Mouse (Mus musculus): ENCODE measurements around the gene Ppp6r3. TPM values are rescaled to one million over a fixed set of nuclear protein-coding genes. Genes with fewer than 3 reads are reported as not detected.

The Ppp6r3 gene
- total and polyA plus RNA-seq, 2 experiments from 2014 or later = 32.4 to 58.8 TPM

GRCm38 (mm10) chr19:3548311-3548710 lies 27.2 kb downstream of the Ppp6r3 start:
- H3K27me3 ChIP-seq (ENCODE audit: control insufficient read depth, insufficient read depth, low read length) = no peaks in the 10 kb centered on the region
- peaks cover 22% of the 10 kb centered on the region for H3K4me1 ChIP-seq (ENCODE audit: control insufficient read depth, insufficient read depth)
- H3K4me2 ChIP-seq (ENCODE audit: low read depth, low read length) = no peak overlapping the region
- ATAC-seq (ENCODE audit: insufficient read depth, low read depth) (no peak), DNase-seq (ENCODE audit: low spot score) (no peak)
- H3K36me3 ChIP-seq (replicated peaks; ENCODE audit: control insufficient read depth, insufficient read depth, low read length) = peaks cover 5% of the 10 kb centered on the region; the same call in 1 of the 2 replicates
- H3K9me3 ChIP-seq (replicated peaks; ENCODE audit: control insufficient read depth, low read length) = no peaks in the 10 kb centered on the region
- WGBS = 97% methylated on average over 1 of the region's 1 CpGs
- no peak overlapping the region for H3K4me3 ChIP-seq (ENCODE audit: low read depth, low read length)
- H3K27ac ChIP-seq (ENCODE audit: low read depth) = no peak overlapping the region
- no peak overlapping the region for H3K9ac ChIP-seq (replicated peaks; ENCODE audit: low read depth, low read length)
- TF ChIP-seq EP300 (IDR thresholded peaks at IDR 0.05; ENCODE audit: low read depth) (no peak), CTCF (IDR thresholded peaks at IDR 0.05; ENCODE audit: low read depth) (no peak)

GRCm38 (mm10) chr19:3544995-3545394 lies 30.6 kb downstream of the Ppp6r3 start:
- H3K27ac ChIP-seq (ENCODE audit: low read depth) = no peak overlapping the region
- H3K4me3 ChIP-seq (ENCODE audit: low read depth, low read length) = no peak overlapping the region
- no peak overlapping the region for H3K9ac ChIP-seq (replicated peaks; ENCODE audit: low read depth, low read length)
- no peaks in the 10 kb centered on the region for H3K9me3 ChIP-seq (replicated peaks; ENCODE audit: control insufficient read depth, low read length)
- peaks cover 15% of the 10 kb centered on the region for H3K36me3 ChIP-seq (replicated peaks; ENCODE audit: control insufficient read depth, insufficient read depth, low read length)
- WGBS = 88% methylated on average over 2 of the region's 2 CpGs
- no peaks in the 10 kb centered on the region for H3K27me3 ChIP-seq (ENCODE audit: control insufficient read depth, insufficient read depth, low read length)
- H3K4me2 ChIP-seq (ENCODE audit: low read depth, low read length) = no peak overlapping the region
- no peak for DNase-seq (ENCODE audit: low spot score)
- ATAC-seq (ENCODE audit: insufficient read depth, low read depth) = no peak
- peaks cover 14% of the 10 kb centered on the region for H3K4me1 ChIP-seq (ENCODE audit: control insufficient read depth, insufficient read depth)
- no peak for TF ChIP-seq CTCF (IDR thresholded peaks at IDR 0.05; ENCODE audit: low read depth)
- TF ChIP-seq EP300 (IDR thresholded peaks at IDR 0.05; ENCODE audit: low read depth) = no peak

DNA sequence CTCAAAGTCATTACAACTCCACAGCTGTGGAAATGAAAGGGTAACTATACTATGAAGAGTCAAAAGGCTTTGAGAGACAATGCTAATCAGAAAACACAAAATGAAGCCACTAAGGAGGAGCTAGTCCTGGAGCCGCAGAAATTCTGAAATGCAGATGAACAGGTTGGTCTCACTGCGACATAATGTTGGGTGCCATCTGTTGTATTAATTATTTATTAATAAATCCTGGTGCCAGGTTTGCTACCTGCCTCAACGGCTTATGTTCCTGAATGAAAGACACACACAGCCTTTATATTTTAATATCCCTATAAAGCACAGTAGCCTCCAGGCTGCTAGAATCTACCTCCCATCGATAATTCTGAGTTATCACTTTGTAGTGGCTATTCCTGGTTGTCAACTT lies 33.0 kb downstream of the Ppp6r3 start:
- no peaks in the 10 kb centered on the region for H3K27me3 ChIP-seq (ENCODE audit: control insufficient read depth, insufficient read depth, low read length)
- no peak overlapping the region for H3K4me3 ChIP-seq (ENCODE audit: low read depth, low read length)
- ATAC-seq (ENCODE audit: insufficient read depth, low read depth) = no peak
- H3K9me3 ChIP-seq (replicated peaks; ENCODE audit: control insufficient read depth, low read length) = no peaks in the 10 kb centered on the region
- H3K27ac ChIP-seq (ENCODE audit: low read depth) = no peak overlapping the region
- DNase-seq (ENCODE audit: low spot score) = no peak
- no peak for TF ChIP-seq EP300 (IDR thresholded peaks at IDR 0.05; ENCODE audit: low read depth)
- TF ChIP-seq CTCF (IDR thresholded peaks at IDR 0.05; ENCODE audit: low read depth) = no peak
- no peak overlapping the region for H3K4me2 ChIP-seq (ENCODE audit: low read depth, low read length)
- peaks cover 14% of the 10 kb centered on the region for H3K4me1 ChIP-seq (ENCODE audit: control insufficient read depth, insufficient read depth)
- peaks cover 15% of the 10 kb centered on the region for H3K36me3 ChIP-seq (replicated peaks; ENCODE audit: control insufficient read depth, insufficient read depth, low read length)
- no peak overlapping the region for H3K9ac ChIP-seq (replicated peaks; ENCODE audit: low read depth, low read length)
- WGBS = 87% methylated on average over 4 of the region's 4 CpGs

GRCm38 (mm10) chr19:3540997-3541396 lies 34.6 kb downstream of the Ppp6r3 start:
- no peak overlapping the region for H3K4me3 ChIP-seq (ENCODE audit: low read depth, low read length)
- no peak for DNase-seq (ENCODE audit: low spot score)
- 93% methylated on average over 5 of the region's 5 CpGs for WGBS
- no peaks in the 10 kb centered on the region for H3K9me3 ChIP-seq (replicated peaks; ENCODE audit: control insufficient read depth, low read length)
- no peak for ATAC-seq (ENCODE audit: insufficient read depth, low read depth)
- peaks cover 5% of the 10 kb centered on the region for H3K4me1 ChIP-seq (ENCODE audit: control insufficient read depth, insufficient read depth)
- H3K4me2 ChIP-seq (ENCODE audit: low read depth, low read length) = no peak overlapping the region
- TF ChIP-seq EP300 (IDR thresholded peaks at IDR 0.05; ENCODE audit: low read depth) = no peak
- no peak for TF ChIP-seq CTCF (IDR thresholded peaks at IDR 0.05; ENCODE audit: low read depth)
- H3K36me3 ChIP-seq (replicated peaks; ENCODE audit: control insufficient read depth, insufficient read depth, low read length) = peaks cover 15% of the 10 kb centered on the region
- no peak overlapping the region for H3K9ac ChIP-seq (replicated peaks; ENCODE audit: low read depth, low read length)
- no peak overlapping the region for H3K27ac ChIP-seq (ENCODE audit: low read depth)
- no peaks in the 10 kb centered on the region for H3K27me3 ChIP-seq (ENCODE audit: control insufficient read depth, insufficient read depth, low read length)

- H3K9me3 ChIP-seq (replicated peaks; ENCODE audit: control insufficient read depth, low read length) = no peaks in the 10 kb centered on the region
- no peak overlapping the region for H3K9ac ChIP-seq (replicated peaks; ENCODE audit: low read depth, low read length)
- H3K4me2 ChIP-seq (ENCODE audit: low read depth, low read length) = no peak overlapping the region
- H3K4me1 ChIP-seq (ENCODE audit: control insufficient read depth, insufficient read depth) = peaks cover 2% of the 10 kb centered on the region; the same call in 1 of the 2 replicates
- peaks cover 15% of the 10 kb centered on the region for H3K36me3 ChIP-seq (replicated peaks; ENCODE audit: control insufficient read depth, insufficient read depth, low read length)
- H3K4me3 ChIP-seq (ENCODE audit: low read depth, low read length) = no peak overlapping the region
- WGBS = 88% methylated on average over 2 of the region's 2 CpGs
- TF ChIP-seq CTCF (IDR thresholded peaks at IDR 0.05; ENCODE audit: low read depth) (no peak), EP300 (IDR thresholded peaks at IDR 0.05; ENCODE audit: low read depth) (no peak)
- no peaks in the 10 kb centered on the region for H3K27me3 ChIP-seq (ENCODE audit: control insufficient read depth, insufficient read depth, low read length)
- DNase-seq (ENCODE audit: low spot score) = no peak
- no peak for ATAC-seq (ENCODE audit: insufficient read depth, low read depth)
- no peak overlapping the region for H3K27ac ChIP-seq (ENCODE audit: low read depth)
Measured at GRCm38 (mm10) chr19:3540254-3540653, 35.3 kb downstream of the Ppp6r3 start.

DNA sequence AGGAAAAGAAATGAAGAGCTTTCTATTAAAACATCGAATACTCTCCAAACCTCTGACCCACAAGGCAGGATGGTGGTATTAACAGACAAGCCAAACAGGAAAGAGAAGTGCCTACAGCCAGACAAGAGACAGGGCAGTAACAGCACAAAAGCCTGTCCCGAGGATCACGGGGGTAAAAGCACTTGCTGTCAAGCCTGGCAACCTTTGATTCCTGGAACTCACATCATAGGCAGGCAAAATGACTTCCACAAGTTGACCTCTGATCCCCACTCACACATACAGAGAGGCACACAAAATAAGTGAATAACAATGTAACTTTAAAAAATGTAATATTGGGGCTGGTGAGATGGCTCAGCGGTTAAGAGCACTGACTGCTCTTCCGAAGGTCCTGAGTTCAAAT lies 36.1 kb downstream of the Ppp6r3 start:
- no peaks in the 10 kb centered on the region for H3K9me3 ChIP-seq (replicated peaks; ENCODE audit: control insufficient read depth, low read length)
- no peak overlapping the region for H3K4me2 ChIP-seq (ENCODE audit: low read depth, low read length)
- H3K36me3 ChIP-seq (replicated peaks; ENCODE audit: control insufficient read depth, insufficient read depth, low read length) = peaks cover 15% of the 10 kb centered on the region
- no peak for TF ChIP-seq CTCF (IDR thresholded peaks at IDR 0.05; ENCODE audit: low read depth)
- peaks cover 9% of the 10 kb centered on the region for H3K4me1 ChIP-seq (ENCODE audit: control insufficient read depth, insufficient read depth)
- no peaks in the 10 kb centered on the region for H3K27me3 ChIP-seq (ENCODE audit: control insufficient read depth, insufficient read depth, low read length)
- 88% methylated on average over 5 of the region's 5 CpGs for WGBS
- no peak for ATAC-seq (ENCODE audit: insufficient read depth, low read depth)
- DNase-seq (ENCODE audit: low spot score) = no peak
- no peak overlapping the region for H3K27ac ChIP-seq (ENCODE audit: low read depth)
- no peak overlapping the region for H3K9ac ChIP-seq (replicated peaks; ENCODE audit: low read depth, low read length)
- no peak overlapping the region for H3K4me3 ChIP-seq (ENCODE audit: low read depth, low read length)

All from heart, postnatal 0 days (tissue).